Comparison of ENCODE assay signal across 16 mouse cellular contexts in genomic region chr16:59493199-59493598, GRCm38 (mm10). TPM values are rescaled to one million over a fixed set of nuclear protein-coding genes. Genes with fewer than 3 reads are reported as not detected.
A peak's percentile ranks its signal among the peaks of the same experiment; 100 is the strongest.
DNase-seq lines count a peak whose midpoint lies in the region; ATAC-seq lines count a peak whose summit lies in the region.
"Had no signal": no experiment of that assay in that cellular context is flagged by ENCODE, and none has a peak within 500 bp of the region (broad histone marks: within the 10 kb centered on the region; RNA-seq: fewer than 3 reads in every experiment).

No protein-coding gene starts in this region.

- WGBS in hindbrain, embryonic 11.5 days: 92% methylated on average over 14 of the region's 14 CpGs

- no peak for ATAC-seq in hindbrain, embryonic 11.5 days (ENCODE audit: low FRiP score)
- ATAC-seq: forebrain, embryonic 13.5 days; liver, postnatal 0 days had no signal

- no peaks in the 10 kb centered on the region for H3K4me1 ChIP-seq in hindbrain, embryonic 11.5 days (replicated peaks; ENCODE audit: control insufficient read depth, insufficient read depth, low read length)
- H3K4me1 ChIP-seq: forebrain, embryonic 13.5 days; hindbrain, embryonic 12.5 days; limb, embryonic 13.5 days had no signal

- H3K27me3 ChIP-seq in hindbrain, embryonic 11.5 days (ENCODE audit: control insufficient read depth, insufficient read depth, low read length): no peaks in the 10 kb centered on the region
- H3K27me3 ChIP-seq: forebrain, embryonic 13.5 days; heart, embryonic 15.5 days; hindbrain, embryonic 12.5 days; limb, embryonic 13.5 days had no signal

- DNase-seq in right cerebral cortex, adult 18-20 months: peak; percentile 12
- DNase-seq in right cerebral cortex, postnatal 14 days: no peak
- peak; percentile 7 for DNase-seq in adrenal gland, postnatal 10 days
- peak; percentile 64 to 67 for DNase-seq in kidney, adult 8-10 months
- DNase-seq in kidney, postnatal 36 days: peak; percentile 71 to 77
- no peak for DNase-seq in urinary bladder, adult 18-20 months (ENCODE audit: low spot score in 2 of 2)
- no peak for DNase-seq in hindbrain, embryonic 11.5 days (ENCODE audit: low spot score)
- DNase-seq: cerebellum, adult 9-10 months; embryo, embryonic 11 days; liver, postnatal 0 days; lung, postnatal 36 days; midbrain, embryonic 14.5 days had no signal

- no peak overlapping the region for H3K9ac ChIP-seq in hindbrain, embryonic 11.5 days (ENCODE audit: low read depth, low read length)
- H3K9ac ChIP-seq: forebrain, embryonic 13.5 days; heart, embryonic 15.5 days; hindbrain, embryonic 12.5 days; limb, embryonic 13.5 days; liver, postnatal 0 days had no signal

- H3K4me3 ChIP-seq in hindbrain, embryonic 11.5 days (ENCODE audit: low read depth, low read length): no peak overlapping the region
- H3K4me3 ChIP-seq: forebrain, embryonic 13.5 days; heart, embryonic 15.5 days; hindbrain, embryonic 12.5 days; limb, embryonic 13.5 days had no signal

- H3K9me3 ChIP-seq in hindbrain, embryonic 11.5 days (ENCODE audit: control insufficient read depth, low read length): no peaks in the 10 kb centered on the region
- H3K9me3 ChIP-seq: forebrain, embryonic 13.5 days; heart, embryonic 15.5 days; hindbrain, embryonic 12.5 days; limb, embryonic 13.5 days had no signal

- 0 out of 2 replicates have a peak, but pooled peaks cover 2% of the 10 kb centered on the region for H3K36me3 ChIP-seq in hindbrain, embryonic 11.5 days (ENCODE audit: control insufficient read depth, insufficient read depth, low read length)

- no peak overlapping the region for H3K4me2 ChIP-seq in hindbrain, embryonic 11.5 days (replicated peaks; ENCODE audit: low read depth, low read length)
- H3K4me2 ChIP-seq: forebrain, embryonic 13.5 days; heart, embryonic 15.5 days; hindbrain, embryonic 12.5 days; limb, embryonic 13.5 days had no signal

- no peak overlapping the region for H3K27ac ChIP-seq in hindbrain, embryonic 11.5 days (ENCODE audit: low read depth, low read length)
- H3K27ac ChIP-seq: forebrain, embryonic 13.5 days; heart, embryonic 15.5 days; hindbrain, embryonic 12.5 days had no signal

RNA-seq across cellular contexts. Expression of gene Riox2, which starts 21.6 kb away (rescaled TPM):
- total RNA-seq in adrenal gland, postnatal 10 days (2021): 10 to 100 TPM; 17.6 to 25.0 TPM
- polyA plus RNA-seq in hindbrain, embryonic 11.5 days (2014; fragmentation: Nextera tagmentation; extraction: Ambion mirVana): 24.0 and 26.6 TPM in 2 replicates

Comparison
In these comparisons a context has a peak if more than half of its experiments do, and no peak if none do; other contexts are left out.
1. DNase-seq: peak in right cerebral cortex, adult 18-20 months (single experiment), adrenal gland, postnatal 10 days (single experiment), kidney, adult 8-10 months (2 of 2) and kidney, postnatal 36 days (2 of 2); none in right cerebral cortex, postnatal 14 days (single experiment), urinary bladder, adult 18-20 months (0 of 2) and hindbrain, embryonic 11.5 days (single experiment).